Mouse (Mus musculus): ENCODE data around the gene Slc5a10.
A peak's percentile ranks its signal among the peaks of the same experiment; 100 is the strongest.

The Slc5a10 gene

GRCm38 (mm10) chr11:61720636-61721035 lies at the start of gene Slc5a10:
Gene Slc5a10, minus strand, starts transcription at chr11:61720826.
- peak; percentile 65 for DNase-seq

DNA sequence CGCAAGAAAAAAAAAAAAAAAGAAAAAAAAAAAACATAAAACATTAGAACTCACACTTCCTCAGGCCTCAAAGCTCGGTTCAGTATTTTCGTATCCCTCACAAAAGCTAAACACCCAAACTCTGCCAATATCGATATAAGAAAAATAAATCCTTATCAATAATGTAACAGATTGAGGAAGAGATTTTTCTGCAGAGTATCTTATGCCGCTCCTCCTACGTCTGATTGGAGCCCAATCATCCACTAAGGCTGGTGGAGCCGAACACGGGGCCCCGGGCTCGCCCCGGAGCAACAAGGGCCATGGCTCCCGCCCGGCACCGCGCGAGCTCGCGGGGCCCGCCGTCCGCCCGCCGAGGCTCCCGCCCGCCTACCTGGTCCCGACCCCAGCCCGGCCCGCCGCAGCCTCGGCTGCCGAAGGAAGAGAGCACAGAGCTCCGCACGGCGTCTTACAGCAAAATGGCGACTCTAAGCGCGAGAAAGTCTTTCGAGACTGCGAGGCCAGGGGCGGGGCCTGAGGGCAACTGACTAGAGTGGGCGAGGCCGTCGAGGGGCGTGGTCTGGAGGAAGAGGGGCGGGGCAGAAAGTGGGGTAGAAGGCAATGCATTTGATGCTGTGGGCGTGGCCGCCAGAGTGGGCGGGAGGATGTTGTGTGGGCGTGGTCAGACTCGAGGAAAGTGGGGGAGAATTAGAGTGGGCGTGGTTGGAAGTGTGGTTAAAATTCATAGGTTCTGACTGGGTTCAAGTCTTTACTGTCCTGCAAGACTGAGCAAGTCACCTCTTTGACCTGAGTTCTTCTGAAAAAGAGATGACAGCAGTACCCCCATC lies 41.2 kb upstream of the Slc5a10 start, which contains the start of gene Prpsap2:
Prpsap2 (minus strand) TSS at position 505 of the 824 bp plus-strand sequence.
- peak; percentile 100 for DNase-seq

GRCm38 (mm10) chr11:61760518-61760917 lies 39.9 kb upstream of the Slc5a10 start:
- DNase-seq: no peak

DNA sequence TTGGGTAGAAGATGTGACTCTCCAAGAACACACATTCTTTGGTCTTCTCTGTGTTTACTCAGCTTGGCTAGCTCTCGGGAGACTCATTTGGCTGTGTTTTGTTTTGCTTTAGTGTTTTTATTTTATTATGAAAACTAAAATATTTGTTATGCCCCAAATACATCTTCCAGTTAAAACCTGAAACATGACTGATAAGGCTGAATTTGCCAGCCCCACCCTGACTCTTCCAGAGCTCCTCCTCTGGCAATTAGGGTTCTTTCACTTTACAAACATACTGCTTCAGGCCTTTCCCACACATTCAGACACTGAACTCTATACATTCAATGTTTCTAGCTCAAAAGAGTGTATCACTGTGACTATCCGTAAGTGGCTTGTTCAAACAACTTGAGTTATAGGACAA lies 36.5 kb upstream of the Slc5a10 start:
- no peak for DNase-seq

GRCm38 (mm10) chr11:61751612-61752011 lies 31.0 kb upstream of the Slc5a10 start:
- no peak for DNase-seq

- no peak for DNase-seq
Observed at GRCm38 (mm10) chr11:61747161-61747560, 26.5 kb upstream of the Slc5a10 start.

GRCm38 (mm10) chr11:61745781-61746180 lies 25.2 kb upstream of the Slc5a10 start:
- no peak for DNase-seq

DNA sequence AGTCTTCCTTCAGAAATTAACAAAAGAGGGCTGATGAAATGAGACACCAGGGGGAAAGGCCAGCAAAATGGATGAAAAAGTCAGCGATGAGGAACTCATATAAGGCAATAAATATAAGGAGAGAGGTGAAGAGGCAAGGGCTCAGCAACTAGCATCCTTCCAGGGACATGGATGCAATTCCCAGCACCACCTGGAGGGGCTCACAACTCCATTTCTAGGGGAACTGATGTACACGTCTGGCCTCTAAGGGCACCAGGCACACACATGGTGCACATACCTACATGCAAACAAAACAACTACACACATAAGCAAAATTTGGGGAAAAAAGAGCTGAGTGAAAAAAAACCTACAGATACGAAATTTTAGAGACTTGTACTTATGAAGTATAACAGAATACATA lies 23.8 kb upstream of the Slc5a10 start:
- no peak for DNase-seq

DNA sequence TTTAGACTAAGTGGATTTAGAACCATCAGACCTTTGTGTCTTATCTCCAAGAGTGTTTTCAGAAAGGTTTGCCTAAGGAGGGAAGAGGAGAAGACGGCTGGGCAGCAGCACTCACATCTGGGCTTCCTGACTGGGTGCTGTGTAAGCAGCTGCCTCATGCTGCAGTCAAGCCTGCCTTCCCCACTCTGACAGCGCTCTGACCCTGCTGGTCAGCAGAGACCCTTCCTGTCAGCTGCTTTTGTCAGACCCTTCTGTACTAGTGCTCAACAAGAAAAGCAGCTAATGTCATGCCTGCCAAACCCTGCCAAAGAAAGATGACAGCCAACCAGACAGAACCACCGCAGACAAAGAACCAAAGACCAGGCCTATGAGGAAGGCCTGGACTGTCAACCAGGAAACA lies 23.1 kb upstream of the Slc5a10 start:
- DNase-seq: no peak

GRCm38 (mm10) chr11:61740500-61740899 lies 19.9 kb upstream of the Slc5a10 start:
- no peak for DNase-seq

- DNase-seq: no peak
Observed at GRCm38 (mm10) chr11:61737290-61737689, 16.7 kb upstream of the Slc5a10 start.

GRCm38 (mm10) chr11:61732672-61733071 lies 12.0 kb upstream of the Slc5a10 start:
- no peak for DNase-seq

- DNase-seq: peak; percentile 47
Observed at GRCm38 (mm10) chr11:61728037-61728436, 7.4 kb upstream of the Slc5a10 start.

GRCm38 (mm10) chr11:61722077-61722476 lies 1.5 kb upstream of the Slc5a10 start:
- peak; percentile 63 for DNase-seq

- DNase-seq: peak; percentile 67
Observed at GRCm38 (mm10) chr11:61719826-61720225, 800 bp downstream of the Slc5a10 start.

DNA sequence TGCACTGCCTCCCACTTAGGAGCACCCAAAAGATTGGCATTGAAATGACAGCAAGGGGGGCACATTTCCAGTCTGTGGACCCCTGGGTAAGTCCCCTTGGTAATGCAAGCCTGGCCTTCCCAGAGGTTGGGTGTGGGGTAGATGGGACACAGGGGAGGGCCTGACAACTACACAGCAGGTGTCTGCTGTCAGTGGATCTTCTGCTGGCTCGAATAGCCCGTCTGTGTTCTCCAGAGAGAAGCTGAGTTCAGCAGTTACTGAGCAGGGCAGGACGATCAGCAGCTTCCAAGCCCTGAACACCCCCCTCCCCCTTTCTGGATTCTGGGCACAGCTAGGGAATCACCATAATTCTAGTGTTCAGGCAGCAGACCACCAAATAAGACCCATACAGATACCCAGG lies 1.2 kb downstream of the Slc5a10 start:
- no peak for DNase-seq

- no peak for DNase-seq
Observed at GRCm38 (mm10) chr11:61717990-61718389, 2.6 kb downstream of the Slc5a10 start.

GRCm38 (mm10) chr11:61715130-61715529 lies 5.5 kb downstream of the Slc5a10 start:
- DNase-seq: peak; percentile 7

GRCm38 (mm10) chr11:61714346-61715117 lies 6.1 kb downstream of the Slc5a10 start:
- peak; percentile 68 for DNase-seq

- DNase-seq: no peak
Observed at GRCm38 (mm10) chr11:61713157-61713855, 7.3 kb downstream of the Slc5a10 start.

DNA sequence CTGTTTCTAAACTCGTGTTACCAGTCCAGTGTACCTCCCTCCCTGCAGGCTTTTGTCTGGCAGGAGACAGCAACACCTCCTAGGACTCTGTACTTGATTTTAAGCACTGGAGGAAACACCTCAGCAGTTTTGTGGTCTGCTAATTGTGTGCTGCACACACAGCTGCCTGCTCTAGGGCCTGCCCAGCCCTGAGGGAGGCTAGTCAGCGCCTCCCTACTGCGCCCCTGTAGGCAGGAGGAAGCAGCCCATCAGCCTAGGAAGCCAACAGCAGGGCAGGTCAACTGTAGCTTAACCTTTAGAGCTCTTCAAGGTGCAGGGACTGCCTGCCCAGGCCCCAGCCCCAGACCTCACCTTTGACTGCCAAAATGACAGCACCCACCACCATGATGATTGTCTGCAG lies 11.7 kb downstream of the Slc5a10 start:
- peak; percentile 26 for DNase-seq

- DNase-seq: no peak
Observed at GRCm38 (mm10) chr11:61706232-61706631, 14.4 kb downstream of the Slc5a10 start.

- no peak for DNase-seq
Observed at GRCm38 (mm10) chr11:61705581-61705980, 15.0 kb downstream of the Slc5a10 start.
